ENCODE assay signal across 14 mouse cellular contexts in genomic region chr5:117185673-117186072, GRCm38 (mm10).
A peak's percentile ranks its signal among the peaks of the same experiment; 100 is the strongest.
DNase-seq lines count a peak whose midpoint lies in the region; ATAC-seq and TF ChIP-seq lines count a peak whose summit lies in the region.
"Had no signal": no experiment of that assay in that cellular context is flagged by ENCODE, and none has a peak within 500 bp of the region (broad histone marks: within the 10 kb centered on the region; RNA-seq: fewer than 3 reads in every experiment).

No protein-coding gene starts in this region.

- H3K9me3 ChIP-seq in hindbrain, postnatal 0 days (ENCODE audit: low read length) = no peaks in the 10 kb centered on the region
- H3K9me3 ChIP-seq in hindbrain, embryonic 12.5 days (replicated peaks) = peaks cover 9% of the 10 kb centered on the region; the same call in 1 of the 2 replicates
- H3K9me3 ChIP-seq: neural tube, embryonic 13.5 days had no signal

- H3K9ac ChIP-seq in hindbrain, postnatal 0 days (replicated peaks; ENCODE audit: low read length) = no peak overlapping the region
- H3K9ac ChIP-seq in hindbrain, embryonic 12.5 days = no peak overlapping the region
- H3K9ac ChIP-seq: neural tube, embryonic 13.5 days had no signal

- DNase-seq in hindbrain, postnatal 0 days (ENCODE audit: low spot score) = no peak
- peak; percentile 24 for DNase-seq in thymus, postnatal 14 days
- no peak for DNase-seq in thymus, adult 18-20 months
- peak; percentile 46 for DNase-seq in induced T-regulatory cell, adult 2 months (ENCODE audit: low read depth)
- no peak for DNase-seq in ovary, postnatal 14 days (ENCODE audit: low spot score)
- DNase-seq in adrenal gland, postnatal 10 days = no peak
- no peak for DNase-seq in layer of hippocampus, adult 11-12 months (ENCODE audit: low spot score)
- DNase-seq: adrenal gland, postnatal 36 days; gastrocnemius, postnatal 36 days; kidney, adult 9 months had no signal

- no peaks in the 10 kb centered on the region for H3K36me3 ChIP-seq in hindbrain, postnatal 0 days (ENCODE audit: insufficient read depth, low read length)
- 0 out of 2 replicates have a peak, but pooled peaks cover 7% of the 10 kb centered on the region for H3K36me3 ChIP-seq in hindbrain, embryonic 12.5 days

- ATAC-seq in hindbrain, postnatal 0 days = no peak
- ATAC-seq in hindbrain, embryonic 12.5 days (ENCODE audit: low FRiP score) = no peak

- 92% methylated on average over 7 of the region's 7 CpGs for WGBS in hindbrain, postnatal 0 days
- 90% methylated on average over 7 of the region's 7 CpGs for WGBS in hindbrain, embryonic 12.5 days

- no peak overlapping the region for H3K4me3 ChIP-seq in hindbrain, postnatal 0 days (ENCODE audit: low read length)
- no peak overlapping the region for H3K4me3 ChIP-seq in hindbrain, embryonic 12.5 days
- H3K4me3 ChIP-seq: erythroblast, embryonic 14.5 days; neural tube, embryonic 13.5 days had no signal

- H3K27ac ChIP-seq in hindbrain, postnatal 0 days = no peak overlapping the region
- H3K27ac ChIP-seq in hindbrain, embryonic 12.5 days = no peak overlapping the region
- H3K27ac ChIP-seq: macrophage; neural tube, embryonic 13.5 days had no signal

- H3K4me1 ChIP-seq in hindbrain, postnatal 0 days (ENCODE audit: insufficient read depth, low read length) = no peaks in the 10 kb centered on the region
- H3K4me1 ChIP-seq in hindbrain, embryonic 12.5 days = no peaks in the 10 kb centered on the region
- H3K4me1 ChIP-seq: neural tube, embryonic 13.5 days had no signal

- no peak overlapping the region for H3K4me2 ChIP-seq in hindbrain, postnatal 0 days (ENCODE audit: low read depth, low read length)
- H3K4me2 ChIP-seq in hindbrain, embryonic 12.5 days (replicated peaks) = no peak overlapping the region
- H3K4me2 ChIP-seq: neural tube, embryonic 13.5 days had no signal

- no peaks in the 10 kb centered on the region for H3K27me3 ChIP-seq in hindbrain, postnatal 0 days (ENCODE audit: insufficient read depth, low read length)
- H3K27me3 ChIP-seq in hindbrain, embryonic 12.5 days = no peaks in the 10 kb centered on the region
- H3K27me3 ChIP-seq: neural tube, embryonic 13.5 days had no signal

- peak; percentile 35 for TF ChIP-seq CTCF in hindbrain, postnatal 0 days (IDR thresholded peaks at IDR 0.05; ENCODE audit: low read depth)

Comparison
In these comparisons a context has a peak if more than half of its experiments do, and no peak if none do; other contexts are left out.
1. DNase-seq: peak in thymus, postnatal 14 days (single experiment) and induced T-regulatory cell, adult 2 months (single experiment); none in hindbrain, postnatal 0 days (single experiment), thymus, adult 18-20 months (0 of 2), ovary, postnatal 14 days (single experiment), adrenal gland, postnatal 10 days (single experiment) and layer of hippocampus, adult 11-12 months (single experiment).